Mouse (Mus musculus): Measurements from ENCODE around the gene Dennd5b. TPM values are rescaled to one million over a fixed set of nuclear protein-coding genes. Genes with fewer than 3 reads are reported as not detected.

Gene Dennd5b
- polyA plus RNA-seq, 1 experiment from 2014 or later, result 6.4 TPM

- CTCF ChIA-PET, result interaction anchor here (1.8 kb wide), 1 partner anchor 42 kb away, joined by 5 read pairs; no protein-coding TSS in a partner anchor
- ATAC-seq, result no peak
- TF ChIP-seq CTCF (IDR thresholded peaks at IDR 0.05), result no peak
- H3K27me3 ChIP-seq, result no peaks in the 10 kb centered on the region
- in situ Hi-C loops (cut with MboI; ENCODE audit: low pct_unique_long_range_greater_than_20kb), result no loop called here
- POLR2A ChIA-PET, result no interaction called here
- no peak for DNase-seq (ENCODE audit: low read depth, low spot score)
Measured at GRCm38 (mm10) chr6:149103451-149103850, 2.0 kb upstream of the Dennd5b start.

GRCm38 (mm10) chr6:149101943-149102243, 413 bp upstream of the Dennd5b start:
- CTCF ChIA-PET, result interaction anchor here (1.0 to 1.4 kb wide), 2 partner anchors 13 to 17 kb away, joined by 3 to 4 read pairs; no protein-coding TSS in a partner anchor
- POLR2A ChIA-PET, result no interaction called here
- TF ChIP-seq CTCF (IDR thresholded peaks at IDR 0.05), result no peak
- H3K27me3 ChIP-seq, result no peaks in the 10 kb centered on the region
- in situ Hi-C loops (cut with MboI; ENCODE audit: low pct_unique_long_range_greater_than_20kb), result no loop called here
- no peak for DNase-seq (ENCODE audit: low read depth, low spot score)
- no peak for ATAC-seq

DNA sequence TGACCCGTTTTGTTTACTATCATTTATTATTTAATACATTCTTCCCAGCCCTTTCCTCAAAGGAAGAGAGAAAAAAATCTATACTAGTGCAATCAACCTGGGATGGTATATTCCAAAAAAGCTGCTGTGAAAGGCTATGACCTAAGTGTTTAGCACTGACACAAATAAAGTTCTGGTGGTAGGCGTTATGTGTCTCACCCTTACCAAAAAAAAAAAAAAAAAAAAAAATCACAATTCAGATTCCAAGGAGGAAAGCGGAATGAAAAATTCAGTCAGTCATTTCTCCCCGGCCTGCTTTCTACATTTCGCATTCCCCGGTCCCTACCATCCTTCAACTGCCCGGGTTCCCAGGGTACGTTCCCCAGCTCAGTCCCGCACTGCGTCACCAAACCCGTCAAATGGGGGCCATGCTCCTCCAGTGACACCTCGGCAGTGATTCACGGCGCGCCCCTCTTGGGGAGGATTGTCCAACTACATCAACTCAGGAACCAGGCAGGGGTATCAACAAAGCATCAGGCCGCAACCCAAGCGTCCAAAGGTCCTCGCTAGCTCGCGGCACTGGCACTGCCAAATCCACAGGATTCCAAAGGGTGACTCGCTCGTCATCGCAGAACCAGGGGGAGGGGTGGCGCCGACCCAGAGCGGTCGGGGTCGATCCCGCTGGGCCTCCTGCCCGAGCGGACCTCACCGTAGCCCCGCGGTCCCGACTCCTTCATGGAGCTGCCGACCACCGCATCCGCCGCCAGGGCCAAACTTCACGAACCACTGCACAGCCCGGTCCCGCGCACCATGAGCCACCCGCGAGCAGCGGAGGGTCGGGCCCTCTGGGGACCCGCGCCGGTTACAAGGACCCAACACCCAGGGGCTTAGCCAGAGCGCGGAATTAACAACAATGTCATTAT, 1.1 kb downstream of the Dennd5b start:
- TF ChIP-seq CTCF (IDR thresholded peaks at IDR 0.05), result no peak
- H3K27me3 ChIP-seq, result no peaks in the 10 kb centered on the region
- ATAC-seq (peak; percentile 78), DNase-seq (ENCODE audit: low read depth, low spot score) (no peak)
- in situ Hi-C loops (cut with MboI; ENCODE audit: low pct_unique_long_range_greater_than_20kb), result no loop called here
- ChIA-PET CTCF (interaction anchor here (0.6 to 1.5 kb wide), 3 partner anchors 8 to 858 kb away, joined by 3 to 4 read pairs (median 3); no protein-coding TSS in a partner anchor), POLR2A (interaction anchor here (0.7 kb wide), 1 partner anchor 22 kb away, joined by 4 read pairs; no protein-coding TSS in a partner anchor)

- in situ Hi-C loops (cut with MboI; ENCODE audit: low pct_unique_long_range_greater_than_20kb), result no loop called here
- no peaks in the 10 kb centered on the region for H3K27me3 ChIP-seq
- ChIA-PET POLR2A (interaction anchor here (0.8 kb wide), 1 partner anchor 22 kb away, joined by 11 read pairs; no protein-coding TSS in a partner anchor), CTCF (interaction anchor here (1.3 to 1.5 kb wide), 2 partner anchors 10 to 23 kb away, joined by 3 to 4 read pairs; no protein-coding TSS in a partner anchor)
- ATAC-seq, result no peak
- no peak for DNase-seq (ENCODE audit: low read depth, low spot score)
- TF ChIP-seq CTCF (IDR thresholded peaks at IDR 0.05), result no peak
Measured at GRCm38 (mm10) chr6:149098993-149099392, 2.5 kb downstream of the Dennd5b start.

- no peak for TF ChIP-seq CTCF (IDR thresholded peaks at IDR 0.05)
- ChIA-PET CTCF (no interaction called here), POLR2A (no interaction called here)
- H3K27me3 ChIP-seq, result no peaks in the 10 kb centered on the region
- DNase-seq (ENCODE audit: low read depth, low spot score), result no peak
- in situ Hi-C loops (cut with MboI; ENCODE audit: low pct_unique_long_range_greater_than_20kb), result no loop called here
- ATAC-seq, result no peak
Measured at GRCm38 (mm10) chr6:149097276-149097675, 4.2 kb downstream of the Dennd5b start.

DNA sequence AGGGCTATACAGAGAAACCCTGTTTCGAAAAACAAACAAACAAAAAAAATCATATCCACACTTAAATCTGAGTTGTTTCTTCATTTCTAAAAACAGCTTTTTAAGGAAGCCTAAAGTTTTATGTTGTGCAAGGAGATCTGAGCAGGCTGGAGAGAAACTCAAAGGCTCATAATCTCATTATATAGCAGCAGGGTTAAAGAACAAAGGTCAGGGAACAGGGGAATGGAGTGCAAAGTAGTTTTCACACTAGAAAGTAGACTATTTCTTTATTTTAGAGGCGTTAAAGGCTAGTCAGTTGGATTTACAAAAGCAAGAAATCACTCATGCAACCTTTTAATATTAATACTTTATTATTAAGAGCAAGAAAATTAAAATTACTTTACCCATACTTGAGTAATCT, 5.2 kb downstream of the Dennd5b start:
- TF ChIP-seq CTCF (IDR thresholded peaks at IDR 0.05), result no peak
- H3K27me3 ChIP-seq, result no peaks in the 10 kb centered on the region
- CTCF ChIA-PET, result no interaction called here
- POLR2A ChIA-PET, result no interaction called here
- DNase-seq (ENCODE audit: low read depth, low spot score), result no peak
- no peak for ATAC-seq
- in situ Hi-C loops (cut with MboI; ENCODE audit: low pct_unique_long_range_greater_than_20kb), result no loop called here

- ATAC-seq, result no peak
- CTCF ChIA-PET, result no interaction called here
- POLR2A ChIA-PET, result no interaction called here
- H3K27me3 ChIP-seq, result no peaks in the 10 kb centered on the region
- in situ Hi-C loops (cut with MboI; ENCODE audit: low pct_unique_long_range_greater_than_20kb), result no loop called here
- TF ChIP-seq CTCF (IDR thresholded peaks at IDR 0.05), result peak; percentile 27
- no peak for DNase-seq (ENCODE audit: low read depth, low spot score)
Measured at GRCm38 (mm10) chr6:149095389-149095788, 6.1 kb downstream of the Dennd5b start.

GRCm38 (mm10) chr6:149094555-149094954, 6.9 kb downstream of the Dennd5b start:
- ChIA-PET CTCF (no interaction called here), POLR2A (no interaction called here)
- H3K27me3 ChIP-seq, result no peaks in the 10 kb centered on the region
- no peak for ATAC-seq
- DNase-seq (ENCODE audit: low read depth, low spot score), result no peak
- in situ Hi-C loops (cut with MboI; ENCODE audit: low pct_unique_long_range_greater_than_20kb), result no loop called here
- TF ChIP-seq CTCF (IDR thresholded peaks at IDR 0.05), result no peak

DNA sequence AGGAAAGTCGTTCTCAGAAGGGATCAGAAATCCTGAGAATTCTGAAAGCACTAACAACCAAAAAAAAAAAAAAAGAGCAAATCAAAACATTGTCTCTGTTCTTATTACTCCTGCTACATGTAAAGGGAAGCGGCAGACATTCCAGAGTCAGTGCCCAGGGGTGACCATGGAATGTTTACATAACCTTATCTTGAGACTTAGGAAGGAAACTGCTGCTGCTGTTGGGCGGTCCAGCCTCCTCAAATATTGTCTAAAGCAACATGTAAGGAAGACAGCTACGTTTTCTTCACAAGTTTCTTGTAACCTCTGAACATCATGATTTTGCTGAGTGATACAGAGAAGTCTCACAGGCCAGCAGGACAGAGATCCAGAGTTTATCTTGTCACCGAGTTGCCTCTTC, 8.0 kb downstream of the Dennd5b start:
- TF ChIP-seq CTCF (IDR thresholded peaks at IDR 0.05), result no peak
- in situ Hi-C loops (cut with MboI; ENCODE audit: low pct_unique_long_range_greater_than_20kb), result no loop called here

DNA sequence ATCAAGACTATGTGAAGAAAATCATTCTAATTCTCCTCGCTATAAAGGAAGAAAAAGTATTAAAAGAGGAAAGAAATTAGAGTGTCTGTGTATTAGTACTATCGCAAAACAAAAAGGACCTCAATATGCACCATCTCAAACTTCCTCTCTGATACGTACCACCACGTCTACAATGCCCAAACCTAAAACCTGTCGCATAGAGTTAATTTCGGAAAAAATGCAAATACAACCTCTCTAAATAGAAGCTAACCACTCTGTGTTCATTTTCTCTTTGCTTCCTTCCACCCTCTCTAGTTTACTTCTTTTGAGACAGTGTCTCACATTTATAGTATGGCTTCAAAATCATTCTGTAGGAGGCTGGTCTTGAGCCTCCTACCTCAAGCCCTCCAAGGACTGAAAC, 9.1 kb downstream of the Dennd5b start:
- ChIA-PET POLR2A (no interaction called here), CTCF (no interaction called here)
- ATAC-seq (no peak), DNase-seq (ENCODE audit: low read depth, low spot score) (no peak)
- no peak for TF ChIP-seq CTCF (IDR thresholded peaks at IDR 0.05)
- in situ Hi-C loops (cut with MboI; ENCODE audit: low pct_unique_long_range_greater_than_20kb), result no loop called here
- H3K27me3 ChIP-seq, result no peaks in the 10 kb centered on the region

More for the DNA sequence above, 8.0 kb downstream of the Dennd5b start:
- DNase-seq (ENCODE audit: low read depth, low spot score) (no peak), ATAC-seq (no peak)
- POLR2A ChIA-PET, result interaction anchor here (0.5 to 0.6 kb wide), 2 partner anchors 23 to 25 kb away, joined by 3 to 4 read pairs; no protein-coding TSS in a partner anchor
- CTCF ChIA-PET, result no interaction called here
- no peaks in the 10 kb centered on the region for H3K27me3 ChIP-seq

GRCm38 (mm10) chr6:149077136-149077808, 24.2 kb downstream of the Dennd5b start:
- no peak for ATAC-seq
- in situ Hi-C loops (cut with MboI; ENCODE audit: low pct_unique_long_range_greater_than_20kb), result no loop called here
- TF ChIP-seq CTCF (IDR thresholded peaks at IDR 0.05), result no peak
- CTCF ChIA-PET, result interaction anchor here (2.4 kb wide), 1 partner anchor 16 kb away, joined by 5 read pairs; no protein-coding TSS in a partner anchor
- POLR2A ChIA-PET, result interaction anchor here (0.5 kb wide), 1 partner anchor 22 kb away, joined by 11 read pairs; no protein-coding TSS in a partner anchor
- H3K27me3 ChIP-seq, result no peaks in the 10 kb centered on the region
- no peak for DNase-seq (ENCODE audit: low read depth, low spot score)
